Mouse (Mus musculus): ENCODE results near the gene Eno1. TPM values are rescaled to one million over a fixed set of nuclear protein-coding genes. Genes with fewer than 3 reads are reported as not detected.

The Eno1 gene
- total RNA-seq, 1 experiment from 2014 or later = 444 TPM

DNA sequence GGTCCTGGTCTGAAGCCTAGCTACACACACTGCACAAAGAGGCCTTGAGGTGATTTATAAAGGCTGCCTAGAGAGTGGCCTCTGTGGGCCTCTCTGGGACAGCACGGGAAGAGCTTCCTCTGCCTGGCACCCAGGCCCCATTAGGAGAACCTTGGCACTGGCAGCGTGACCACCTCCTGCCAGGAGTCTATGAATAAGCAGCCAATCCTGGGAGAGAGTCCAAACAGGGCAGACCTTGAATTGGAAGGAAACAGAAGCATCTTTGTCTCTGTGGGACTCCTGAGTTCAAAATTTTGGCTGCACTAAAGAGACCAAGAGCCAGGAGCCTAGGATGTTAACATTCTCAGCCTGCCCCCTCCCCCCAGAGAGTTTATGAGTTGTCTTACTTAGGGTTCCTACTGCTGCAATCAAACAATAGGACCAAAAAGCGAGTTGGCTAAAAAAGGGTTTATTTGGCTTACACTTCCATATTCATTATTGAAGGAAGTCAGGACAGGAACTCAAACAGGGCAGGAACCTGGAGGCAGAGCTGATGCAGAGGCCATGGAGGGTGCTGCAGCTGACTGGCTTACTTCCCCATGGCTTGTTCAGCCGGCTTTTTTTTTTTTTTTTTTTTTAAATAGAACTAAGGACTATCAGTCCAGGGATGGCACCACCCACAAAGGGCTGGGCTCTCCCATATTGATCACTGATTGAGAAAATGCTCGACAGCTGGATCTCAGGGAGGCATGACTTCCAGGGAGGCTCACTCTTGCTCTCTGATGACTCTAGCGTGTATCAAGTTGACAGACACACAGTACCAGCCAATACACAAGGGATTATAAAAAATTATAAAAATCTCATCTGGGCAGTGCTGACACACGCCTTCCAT is 9.5 kb upstream of the Eno1 start:
- peak; percentile 92 for DNase-seq

DNA sequence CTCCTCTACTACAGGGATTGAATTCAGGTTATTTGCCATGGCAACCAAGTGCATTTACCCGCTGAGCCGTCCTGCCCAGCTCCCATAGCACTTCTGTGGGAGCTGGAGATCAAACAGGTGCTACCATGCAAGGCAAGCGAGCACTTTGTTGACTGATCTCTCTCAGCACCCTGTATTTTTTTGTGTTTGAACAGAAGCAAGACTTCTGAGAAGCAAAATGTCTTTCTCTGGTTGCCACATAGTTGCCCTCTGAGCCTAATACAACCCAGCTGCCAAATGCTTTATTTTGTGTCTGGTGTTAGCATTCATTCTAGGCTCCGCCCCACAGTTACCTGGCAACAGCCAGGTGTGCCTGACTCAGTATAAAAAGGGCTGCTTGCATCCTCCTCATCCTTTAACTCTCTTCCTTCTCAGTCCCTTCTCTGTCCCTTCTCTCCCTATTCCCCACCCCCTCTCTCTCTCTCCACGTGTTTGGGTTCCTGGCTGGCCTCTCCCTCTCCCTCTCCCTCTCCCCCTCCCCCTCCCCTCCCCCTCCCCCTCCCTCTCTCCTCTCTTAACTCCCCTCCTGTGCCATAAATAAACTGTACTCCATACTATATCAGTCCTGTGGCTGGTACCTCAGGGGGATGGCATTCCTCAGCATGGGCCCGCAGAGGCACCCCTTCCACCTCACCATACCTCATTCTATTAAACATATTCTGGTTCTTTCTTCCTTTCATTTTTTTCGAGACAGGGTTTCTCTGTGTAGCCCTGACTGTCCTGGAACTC is 7.8 kb upstream of the Eno1 start:
- no peak for DNase-seq

DNA sequence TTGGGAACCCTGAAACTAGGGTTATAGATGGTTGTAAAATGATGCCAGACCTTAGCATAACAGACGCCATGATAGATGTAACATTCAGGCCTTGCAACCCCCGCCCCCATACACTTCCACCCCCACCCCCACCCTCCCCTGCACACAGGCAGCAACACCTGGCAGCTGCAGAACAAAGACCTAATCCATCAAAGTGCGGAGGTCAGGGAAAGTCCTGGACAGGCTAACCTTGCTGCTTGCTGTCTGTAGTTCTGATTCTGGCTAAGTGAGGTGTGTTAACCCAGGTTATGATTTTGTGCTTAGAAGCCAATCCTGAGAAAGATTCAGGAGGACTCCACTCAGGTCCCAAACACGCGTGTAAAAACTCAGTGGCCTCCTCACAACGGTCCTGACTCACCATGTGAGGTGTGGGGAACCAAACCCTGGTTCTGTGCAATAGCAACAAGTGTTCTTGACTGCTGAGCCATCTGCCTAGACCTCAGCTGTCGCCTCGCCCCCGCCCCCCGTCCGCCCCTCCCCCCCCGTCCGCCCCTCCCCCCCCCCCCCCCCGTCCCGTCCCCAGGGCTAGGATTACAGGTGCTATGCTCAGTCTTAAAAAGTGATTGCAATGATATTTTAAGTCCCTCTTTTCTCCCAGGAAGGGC is 6.7 kb upstream of the Eno1 start:
- no peak for DNase-seq

DNA sequence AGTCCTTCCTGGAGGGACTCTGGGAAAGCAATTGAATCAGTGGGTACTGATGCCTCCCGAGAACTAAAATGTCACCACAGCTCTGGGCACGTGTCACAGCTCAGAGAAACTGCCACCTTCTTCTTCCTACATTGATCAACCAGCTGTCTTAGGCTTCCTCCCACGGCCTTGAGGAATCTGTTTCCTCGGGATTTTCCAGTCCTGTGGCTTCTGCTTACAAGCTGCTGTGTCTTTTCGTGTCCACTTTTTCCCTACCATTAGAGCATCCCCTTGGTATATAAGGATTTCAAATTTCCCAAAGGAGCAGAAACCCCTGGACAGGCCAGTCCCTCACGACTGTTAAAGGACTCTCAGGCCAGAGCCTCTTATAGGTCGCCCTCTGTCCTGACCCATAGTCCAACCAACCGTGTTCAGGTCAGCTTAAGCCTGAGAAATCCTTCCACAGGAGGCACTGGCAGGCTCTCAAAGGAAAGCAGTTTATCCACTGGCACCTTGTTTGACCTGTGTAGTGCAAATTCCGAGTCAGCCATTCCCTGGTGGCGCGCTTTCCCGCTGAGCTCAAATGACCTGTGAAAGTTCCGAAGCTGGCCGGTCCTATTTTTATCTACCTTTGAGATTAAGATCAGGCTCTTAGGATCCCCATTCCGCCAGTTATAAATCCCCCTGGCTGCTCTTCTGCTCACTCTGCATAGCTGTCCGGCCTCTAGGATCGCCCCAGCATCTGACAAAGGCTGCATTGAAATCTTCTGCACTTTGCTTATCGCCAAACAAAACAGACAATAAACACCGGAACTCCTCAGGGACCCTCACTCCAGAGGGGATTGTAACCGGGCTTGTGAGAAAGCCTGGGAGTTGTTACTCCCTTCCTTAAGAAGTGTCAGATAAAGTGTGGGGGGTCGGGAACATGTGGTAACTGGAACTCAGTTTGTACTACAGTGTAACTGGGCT is 5.8 kb upstream of the Eno1 start:
- DNase-seq = peak; percentile 51

DNA sequence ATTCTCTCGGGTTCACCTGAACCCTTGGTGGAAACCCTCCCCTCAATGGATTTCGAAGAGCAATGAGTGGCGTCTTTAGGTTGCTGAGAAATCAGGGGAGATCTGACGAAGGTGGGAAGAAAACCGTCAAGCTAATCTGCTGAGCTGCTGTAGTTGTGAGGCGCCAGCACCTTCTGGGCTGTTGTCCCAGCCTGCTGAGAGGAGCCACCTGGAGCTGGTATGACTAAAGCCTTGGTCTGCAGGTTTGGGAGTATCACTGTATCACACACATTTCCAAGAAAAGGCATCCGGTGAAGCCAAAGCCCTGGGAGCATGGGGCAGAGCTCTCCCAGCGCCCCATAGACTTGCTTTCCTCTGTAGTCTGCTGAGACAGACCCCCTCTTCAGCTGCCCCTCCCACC is 4.7 kb upstream of the Eno1 start:
- no peak for DNase-seq

DNA sequence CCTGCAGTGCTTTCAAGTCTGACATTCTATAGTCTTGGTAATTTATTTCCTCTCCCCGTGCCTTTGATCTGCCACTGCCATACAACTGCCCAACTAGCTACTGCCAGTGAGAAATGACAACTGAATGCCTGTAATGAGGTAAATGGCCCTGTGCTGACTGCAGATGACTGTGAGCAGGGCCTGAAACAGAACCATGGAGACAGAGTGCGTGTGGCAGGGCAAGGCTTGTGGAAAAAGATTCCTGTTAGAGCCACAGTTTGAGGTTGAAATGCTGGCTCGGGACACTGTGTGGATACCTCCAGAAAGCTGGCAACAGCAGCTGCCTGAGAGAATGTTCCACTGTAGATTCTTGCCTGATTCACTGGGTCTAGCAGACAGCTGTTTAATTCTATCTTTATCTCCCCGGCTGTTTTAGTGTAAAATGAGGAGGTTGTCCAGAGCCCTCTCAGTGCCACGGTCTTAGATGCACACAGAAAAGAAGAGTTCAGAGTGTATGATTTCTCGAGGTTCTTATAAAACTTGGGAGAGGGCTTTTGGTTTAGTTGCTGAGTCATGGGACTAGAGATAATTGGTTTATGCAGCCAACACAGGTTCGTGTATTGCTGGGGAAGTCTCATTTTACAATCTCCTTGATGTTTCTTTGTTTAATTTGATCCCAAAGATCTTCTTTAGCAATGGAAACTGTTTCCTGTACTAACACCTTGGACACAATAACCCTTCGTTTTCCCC is 1.8 kb upstream of the Eno1 start:
- DNase-seq = no peak

DNA sequence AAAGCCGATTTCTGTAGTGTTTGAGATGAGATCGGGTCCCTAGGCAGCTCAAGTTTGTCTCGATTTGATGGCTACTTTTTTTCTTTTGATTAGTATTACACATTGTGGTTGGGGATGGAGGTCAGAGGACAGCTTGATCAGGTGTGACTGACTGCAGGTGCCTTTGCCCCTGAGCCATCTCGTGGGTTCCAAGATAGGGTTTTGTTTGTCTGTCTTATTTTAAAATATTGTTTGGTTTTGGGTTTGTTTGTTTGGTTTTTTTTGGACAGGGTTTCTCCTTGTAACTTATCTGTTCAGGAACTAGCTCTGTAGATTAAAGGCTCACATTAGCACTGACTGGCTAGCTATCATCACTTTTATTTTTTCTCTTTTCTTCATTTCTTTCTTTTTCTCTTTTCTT is 936 bp upstream of the Eno1 start:
- no peak for DNase-seq

DNA sequence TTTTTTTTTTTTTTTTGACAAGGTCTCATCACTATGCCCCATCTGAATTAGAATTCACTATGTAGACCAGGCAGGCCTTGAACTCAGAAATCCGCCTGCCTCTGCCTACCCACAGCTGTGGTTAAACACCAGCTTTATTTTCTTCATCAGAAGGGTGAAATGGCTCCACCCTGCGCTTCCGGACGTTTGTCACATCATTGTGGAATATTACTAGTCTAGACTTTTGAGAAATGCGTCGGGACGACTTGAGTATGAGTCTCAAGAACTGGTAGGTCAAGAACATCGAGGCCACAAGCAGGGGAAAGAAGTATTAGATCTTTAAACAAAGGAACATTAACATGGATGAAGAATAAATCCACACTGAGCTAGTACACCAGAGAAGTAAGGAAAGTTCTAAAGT is 490 bp upstream of the Eno1 start:
- DNase-seq = no peak

DNA sequence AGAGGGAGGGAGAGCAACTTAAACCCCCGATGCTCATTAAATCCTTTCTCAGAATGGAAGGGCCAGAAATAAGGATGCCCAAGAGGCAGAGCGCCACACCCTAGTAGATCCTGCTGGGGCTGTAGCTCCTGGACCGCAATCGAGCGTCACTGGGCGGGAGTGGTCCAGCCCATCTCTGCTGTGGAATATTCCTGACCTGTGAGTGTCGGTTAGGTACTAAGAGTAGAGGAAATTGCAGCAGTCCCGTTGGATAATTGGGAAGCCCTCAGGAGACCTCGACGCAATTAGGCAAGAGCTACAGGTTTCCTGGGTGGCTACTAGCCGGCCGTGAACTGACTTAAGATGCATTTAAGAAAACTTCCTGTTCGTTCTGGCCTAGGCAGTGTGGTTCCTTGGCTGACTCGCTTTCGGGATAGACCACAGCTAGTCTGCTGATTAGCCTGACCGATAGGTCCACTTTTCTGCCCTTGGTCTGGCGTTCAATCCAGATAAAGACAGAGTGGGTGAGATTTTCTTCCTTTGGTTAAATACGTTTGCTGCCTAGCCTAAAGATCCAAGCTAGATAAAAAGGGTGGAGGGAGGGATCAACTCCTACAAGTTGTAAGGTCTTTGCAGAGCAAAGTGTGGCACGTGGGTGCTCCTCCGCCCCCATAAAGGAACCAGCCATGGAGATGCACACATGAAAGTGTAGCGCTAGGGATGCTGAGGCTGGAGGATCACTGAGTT is 1.3 kb downstream of the Eno1 start:
- peak; percentile 60 for DNase-seq

DNA sequence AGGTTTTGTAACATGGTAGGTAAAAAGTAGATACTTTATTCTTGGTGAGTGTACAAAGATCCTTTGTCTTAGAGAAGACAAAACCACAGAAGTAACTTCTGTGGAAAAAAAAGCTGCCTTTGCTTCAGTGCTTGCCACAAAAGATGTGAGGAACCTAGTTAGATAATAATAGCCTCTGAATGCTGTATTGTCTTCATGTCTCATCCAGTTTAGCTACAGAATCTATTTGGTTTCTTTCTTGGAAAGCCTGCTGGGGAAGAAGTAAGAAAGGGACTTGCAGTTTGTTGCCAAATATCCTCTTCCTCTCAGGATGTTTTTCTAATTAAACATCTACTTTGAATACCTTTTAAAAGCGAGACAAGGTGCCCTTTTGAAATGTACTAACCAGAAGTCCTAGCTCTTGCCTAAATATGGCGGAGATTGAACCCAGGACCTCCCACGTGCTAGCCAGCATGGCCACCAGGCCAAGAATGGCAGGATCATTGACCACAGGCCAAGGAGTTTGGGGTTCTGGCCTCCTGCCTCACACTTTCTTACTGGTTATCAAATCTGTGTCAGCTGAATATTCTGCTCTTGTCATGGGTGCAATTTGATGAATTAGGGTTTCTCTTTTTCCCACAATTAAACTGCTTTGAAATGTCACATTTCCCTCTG is 2.0 kb downstream of the Eno1 start:
- no peak for DNase-seq

DNA sequence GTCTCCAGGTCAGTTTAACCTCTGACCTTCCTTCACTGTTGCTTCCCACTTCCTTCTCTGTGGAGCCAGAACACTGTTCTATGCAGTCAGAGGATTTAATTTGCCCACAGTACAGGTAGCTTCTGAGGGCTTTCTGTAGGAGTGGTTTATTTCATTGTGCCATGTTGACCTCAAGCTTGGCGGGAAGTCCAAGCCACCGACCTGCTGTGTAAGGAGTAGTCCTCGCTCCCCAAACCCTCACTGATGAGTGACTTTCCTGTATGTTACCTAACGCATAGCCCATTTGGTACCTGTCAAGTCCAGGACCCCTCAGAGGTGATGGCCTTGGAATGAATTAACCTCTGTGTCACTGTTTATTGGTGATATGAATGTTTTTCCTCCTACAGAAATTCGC is 2.6 kb downstream of the Eno1 start:
- no peak for DNase-seq

DNA sequence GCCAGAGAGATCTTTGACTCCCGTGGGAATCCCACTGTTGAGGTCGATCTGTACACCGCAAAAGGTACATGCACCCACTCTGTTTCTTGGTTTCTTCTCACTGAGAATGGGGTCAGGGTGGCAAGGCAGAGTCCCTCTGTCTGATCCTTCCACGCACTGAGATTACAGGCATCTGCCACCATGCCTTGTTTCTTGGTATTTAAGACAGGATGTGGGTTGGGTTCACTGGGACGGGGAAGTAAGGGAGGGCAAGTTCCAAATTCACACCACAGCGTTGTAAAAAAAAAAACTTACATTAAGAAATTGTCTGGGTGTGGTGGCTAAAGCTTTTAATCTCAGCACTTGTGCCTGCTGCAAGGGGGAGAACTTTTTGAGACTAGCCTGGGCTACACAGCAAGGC is 3.0 kb downstream of the Eno1 start:
- DNase-seq = no peak

DNA sequence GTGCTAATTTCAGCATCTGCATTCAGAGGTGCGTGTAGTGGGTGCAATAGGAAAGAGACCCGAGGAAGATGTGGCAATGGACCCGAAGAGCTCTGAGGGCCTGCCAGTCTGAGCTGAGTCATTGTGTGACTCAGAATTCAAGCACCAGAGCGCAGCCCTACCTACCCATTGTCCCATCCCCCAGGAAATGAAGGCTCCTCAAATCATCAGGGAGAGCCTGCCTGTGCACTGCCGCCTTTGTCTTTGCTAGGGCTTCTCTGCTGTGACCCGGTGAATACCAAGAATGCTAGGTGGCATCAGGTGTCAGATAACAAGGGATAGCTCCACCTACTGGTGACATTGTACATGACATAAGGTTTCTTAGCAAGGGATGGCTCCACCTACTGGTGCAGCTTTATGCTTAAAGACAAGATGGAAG is 3.4 kb downstream of the Eno1 start:
- peak; percentile 80 for DNase-seq

DNA sequence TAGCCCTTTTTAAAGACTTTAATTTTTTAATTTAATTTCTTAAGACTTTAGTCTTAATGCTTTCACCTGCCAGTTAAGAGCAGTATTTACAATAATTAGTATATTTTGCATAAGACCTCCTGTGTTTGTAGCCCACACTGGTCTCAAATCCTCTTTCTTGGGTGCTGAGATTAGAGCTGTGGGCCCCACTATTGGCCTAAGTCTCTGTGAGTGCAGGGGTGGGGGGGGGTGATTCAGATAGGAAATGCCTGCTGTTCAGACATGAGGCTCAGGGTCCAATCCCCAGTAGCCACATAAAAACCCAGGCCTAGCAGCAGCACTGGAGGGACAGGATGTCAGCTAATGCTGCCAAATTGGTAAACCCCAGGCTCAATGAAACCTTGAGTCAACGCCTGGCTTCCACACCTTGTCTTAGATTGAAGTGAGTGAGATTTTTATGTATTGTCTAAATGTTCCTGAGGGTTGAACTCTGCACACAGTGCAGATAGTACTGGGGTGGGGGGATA is 3.9 kb downstream of the Eno1 start:
- DNase-seq = no peak

DNA sequence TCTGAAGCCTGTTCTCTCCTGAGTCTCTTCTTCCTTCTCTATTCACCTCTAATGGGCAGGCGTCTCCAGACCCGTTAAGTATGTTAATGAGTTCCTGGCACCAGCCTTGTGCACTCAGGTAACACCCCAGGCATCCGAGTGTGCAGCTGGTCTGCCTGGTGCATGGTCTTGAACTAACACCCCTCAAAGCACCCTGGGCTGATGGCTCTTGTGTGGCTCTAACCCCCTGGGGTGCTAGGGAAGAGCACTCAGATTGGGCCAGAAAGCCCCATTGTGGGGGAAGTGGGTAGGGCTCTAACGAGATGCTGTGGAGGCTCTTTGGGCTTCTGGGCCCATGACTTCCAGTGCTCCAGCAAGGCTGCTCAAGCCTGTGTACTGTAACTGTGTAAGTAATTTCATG is 5.2 kb downstream of the Eno1 start:
- no peak for DNase-seq

DNA sequence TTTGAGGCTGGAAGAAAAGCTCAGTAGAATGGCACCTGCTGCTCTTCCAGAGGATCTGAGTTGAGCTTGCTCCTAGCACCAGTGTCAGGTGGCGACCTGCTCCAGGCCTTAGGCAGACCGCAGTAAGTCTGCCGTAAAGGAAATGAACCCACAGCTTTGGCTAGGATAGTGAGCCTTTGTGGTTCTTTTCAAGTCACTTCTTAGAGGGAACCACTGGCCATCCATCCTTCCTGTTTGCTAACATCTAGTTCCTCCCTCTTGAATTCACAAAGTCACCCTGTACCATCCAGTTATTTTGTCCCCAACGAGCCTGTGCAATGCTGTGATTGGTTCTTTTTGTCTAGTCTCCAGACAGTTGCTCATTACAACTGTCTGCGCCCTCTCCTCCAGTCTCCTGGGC is 6.2 kb downstream of the Eno1 start:
- no peak for DNase-seq

DNA sequence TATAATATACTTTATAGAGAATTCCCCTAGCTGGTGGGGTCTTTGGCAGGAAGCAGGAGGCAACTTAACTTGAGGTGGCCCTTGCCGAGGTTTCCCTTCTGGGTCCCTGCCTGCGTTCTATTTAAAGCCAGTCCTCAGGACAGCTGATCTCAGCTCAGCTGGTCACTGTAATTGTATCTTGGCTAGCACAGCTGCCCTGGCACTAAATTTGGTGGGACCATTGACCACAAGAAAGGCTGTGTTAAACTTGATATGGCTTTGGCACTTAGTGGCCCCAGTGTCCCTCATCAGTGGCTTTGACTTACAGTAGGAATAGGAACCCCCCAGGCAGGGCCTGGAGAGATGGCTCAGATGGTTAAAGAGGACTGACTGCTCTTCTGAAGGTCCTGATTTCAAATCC is 9.4 kb downstream of the Eno1 start:
- DNase-seq = no peak

DNA sequence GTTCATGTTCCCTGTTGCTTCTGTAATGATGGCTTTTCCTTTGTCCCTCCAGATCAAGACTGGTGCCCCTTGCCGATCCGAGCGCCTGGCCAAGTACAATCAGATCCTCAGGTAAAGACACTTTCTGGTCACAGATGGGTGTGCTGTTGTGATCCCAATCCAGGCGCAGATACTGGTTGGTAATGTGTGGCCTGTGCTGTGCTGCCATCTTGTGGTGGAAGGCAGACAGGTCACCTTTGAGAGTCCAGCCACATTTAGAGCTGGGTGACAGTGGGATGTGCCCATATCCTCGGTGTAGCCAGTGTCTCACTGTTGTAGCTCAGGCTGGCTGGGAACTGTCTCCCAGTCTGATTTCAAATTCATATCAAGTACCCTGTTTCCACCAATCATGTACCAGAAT is 11.5 kb downstream of the Eno1 start:
- peak; percentile 84 for DNase-seq

DNA sequence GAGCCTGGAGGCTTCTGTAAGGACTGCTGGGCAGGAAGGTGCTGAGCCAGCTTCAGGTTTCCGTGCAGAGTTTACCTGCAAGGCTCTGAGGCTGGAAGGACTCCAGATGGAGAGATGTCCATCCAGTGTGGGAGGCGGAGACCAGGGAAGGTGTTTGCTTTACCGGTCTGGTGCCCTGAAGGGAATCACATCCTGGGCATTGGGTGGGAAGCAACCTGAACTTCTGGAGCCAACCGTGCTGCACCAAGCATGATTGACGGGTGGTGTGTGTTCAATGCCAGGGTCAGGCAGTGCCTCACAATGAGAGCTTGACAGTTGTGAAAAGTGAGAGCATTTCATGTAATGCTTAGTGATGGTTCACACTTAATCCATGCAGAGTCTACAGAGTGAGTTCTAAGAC is 12.4 kb downstream of the Eno1 start:
- no peak for DNase-seq

DNA sequence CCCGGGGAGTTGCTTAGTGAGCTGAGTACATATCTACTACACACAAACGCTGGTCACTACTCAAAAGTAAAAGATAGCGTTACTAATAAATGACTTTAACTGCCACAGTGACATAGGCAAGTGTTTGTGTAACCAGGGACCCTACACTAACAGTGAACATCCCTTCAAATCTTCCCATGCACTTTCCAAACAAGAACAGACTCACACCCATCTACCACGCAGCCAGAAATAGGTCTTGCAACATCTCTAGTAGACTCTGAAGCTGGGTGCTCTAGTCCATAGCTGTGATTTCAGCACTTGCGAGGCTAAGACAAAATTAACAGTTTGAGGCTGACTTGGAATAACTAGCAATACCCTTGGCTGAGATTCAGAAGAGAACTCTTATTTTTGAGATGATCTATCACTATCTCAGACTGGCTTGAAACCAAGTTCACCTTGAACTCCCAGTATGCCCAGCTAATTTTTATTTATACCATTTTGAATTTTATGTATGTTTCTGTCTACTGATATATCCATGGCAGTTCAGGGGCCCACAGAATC is 13.3 kb downstream of the Eno1 start:
- DNase-seq = no peak
